Mouse (Mus musculus): ENCODE data around the gene Pgap3.

DNA sequence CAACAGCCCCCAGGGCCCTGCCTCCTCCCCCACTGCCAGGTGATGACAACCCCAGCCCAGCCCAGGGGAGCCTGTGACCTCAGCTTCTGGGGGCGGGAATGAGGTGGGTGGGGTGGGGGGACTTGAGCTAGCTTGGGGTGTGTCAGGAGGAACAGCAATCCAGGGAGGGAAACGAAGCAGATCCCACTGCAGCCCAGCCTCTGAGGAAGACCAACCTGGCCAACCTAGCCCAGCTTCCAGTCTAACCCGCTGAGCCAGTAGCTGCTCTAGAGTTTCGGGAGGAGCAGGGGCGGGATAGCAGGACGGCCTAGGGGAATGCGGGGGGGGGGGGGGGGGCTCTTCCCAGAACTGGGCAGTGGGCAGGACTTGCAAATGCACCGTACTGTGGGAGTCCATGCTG, 8.3 kb downstream of the Pgap3 start:
- TF ChIP-seq CTCF (IDR thresholded peaks at IDR 0.05), result no peak
- no peak for TF ChIP-seq EP300 (IDR thresholded peaks at IDR 0.05)
